Mouse (Mus musculus): ENCODE measurements around the gene Fam122c. TPM values are rescaled to one million over a fixed set of nuclear protein-coding genes. Genes with fewer than 3 reads are reported as not detected.
"Not testable (repeated sequence)": the region's sequence is repeated elsewhere in the genome, so short reads cannot be mapped to it uniquely, and the experiment has no call there.

Gene Fam122c
- polyA plus RNA-seq, 1 experiment from 2014 or later: not detected

GRCm38 (mm10) chrX:53271628-53272027, 1.6 kb upstream of the Fam122c start:
- WGBS: 75% methylated on average over 3 of the region's 3 CpGs
- H3K27me3 ChIP-seq; H3K4me1 ChIP-seq; H3K4me2 ChIP-seq; H3K9ac ChIP-seq; ATAC-seq (ENCODE audit: borderline replicate concordance, extremely low read depth, low FRiP score, low TSS enrichment); H3K27ac ChIP-seq; H3K9me3 ChIP-seq; H3K36me3 ChIP-seq; H3K4me3 ChIP-seq: not testable (repeated sequence)

GRCm38 (mm10) chrX:53287924-53288323, 14.7 kb downstream of the Fam122c start:
- H3K4me3 ChIP-seq: no peak overlapping the region
- no peaks in the 10 kb centered on the region for H3K9me3 ChIP-seq
- H3K27me3 ChIP-seq: no peaks in the 10 kb centered on the region
- no peak overlapping the region for H3K27ac ChIP-seq
- no peak overlapping the region for H3K9ac ChIP-seq
- H3K4me1 ChIP-seq: no peaks in the 10 kb centered on the region
- H3K36me3 ChIP-seq: no peaks in the 10 kb centered on the region
- no peak overlapping the region for H3K4me2 ChIP-seq
- WGBS: 51% methylated on average over 5 of the region's 5 CpGs
- ATAC-seq (ENCODE audit: borderline replicate concordance, extremely low read depth, low FRiP score, low TSS enrichment): peak; percentile 75; the same call in 1 of the 2 replicates

- no peak for ATAC-seq (ENCODE audit: borderline replicate concordance, extremely low read depth, low FRiP score, low TSS enrichment)
- no peak overlapping the region for H3K4me3 ChIP-seq
- no peak overlapping the region for H3K4me2 ChIP-seq
- H3K9me3 ChIP-seq: no peaks in the 10 kb centered on the region
- H3K27me3 ChIP-seq: no peaks in the 10 kb centered on the region
- H3K36me3 ChIP-seq: no peaks in the 10 kb centered on the region
- H3K9ac ChIP-seq: no peak overlapping the region
- H3K4me1 ChIP-seq: peaks cover 6% of the 10 kb centered on the region
- H3K27ac ChIP-seq: no peak overlapping the region
- WGBS: 59% methylated on average over 2 of the region's 2 CpGs
Observed at GRCm38 (mm10) chrX:53320564-53320963, 47.3 kb downstream of the Fam122c start.

- no peak overlapping the region for H3K4me2 ChIP-seq
- H3K4me3 ChIP-seq: no peak overlapping the region
- no peak for ATAC-seq (ENCODE audit: borderline replicate concordance, extremely low read depth, low FRiP score, low TSS enrichment)
- no peaks in the 10 kb centered on the region for H3K27me3 ChIP-seq
- H3K27ac ChIP-seq: no peak overlapping the region
- peaks cover 6% of the 10 kb centered on the region for H3K4me1 ChIP-seq
- H3K9ac ChIP-seq: no peak overlapping the region
- no peaks in the 10 kb centered on the region for H3K9me3 ChIP-seq
- H3K36me3 ChIP-seq: no peaks in the 10 kb centered on the region
- WGBS: 56% methylated on average over 4 of the region's 4 CpGs
Observed at GRCm38 (mm10) chrX:53321111-53321510, 47.9 kb downstream of the Fam122c start.

GRCm38 (mm10) chrX:53330396-53330795, 57.2 kb downstream of the Fam122c start:
- no peaks in the 10 kb centered on the region for H3K27me3 ChIP-seq
- ATAC-seq (ENCODE audit: borderline replicate concordance, extremely low read depth, low FRiP score, low TSS enrichment): no peak
- no peaks in the 10 kb centered on the region for H3K4me1 ChIP-seq
- no peaks in the 10 kb centered on the region for H3K36me3 ChIP-seq
- no peaks in the 10 kb centered on the region for H3K9me3 ChIP-seq
- no peak overlapping the region for H3K9ac ChIP-seq
- H3K4me3 ChIP-seq: no peak overlapping the region
- 79% methylated on average over 4 of the region's 4 CpGs for WGBS
- no peak overlapping the region for H3K4me2 ChIP-seq
- H3K27ac ChIP-seq: no peak overlapping the region

GRCm38 (mm10) chrX:53337355-53337754, 64.1 kb downstream of the Fam122c start:
- Histone ChIP-seq H3K27ac (no peak overlapping the region), H3K4me3 (no peak overlapping the region), H3K9ac (no peak overlapping the region), H3K4me2 (no peak overlapping the region), H3K27me3 (no peaks in the 10 kb centered on the region), H3K36me3 (no peaks in the 10 kb centered on the region), H3K9me3 (no peaks in the 10 kb centered on the region), H3K4me1 (no peaks in the 10 kb centered on the region)
- no peak for ATAC-seq (ENCODE audit: borderline replicate concordance, extremely low read depth, low FRiP score, low TSS enrichment)

- Histone ChIP-seq H3K9ac (no peak overlapping the region), H3K27me3 (no peaks in the 10 kb centered on the region), H3K4me2 (no peak overlapping the region), H3K4me3 (no peak overlapping the region), H3K36me3 (no peaks in the 10 kb centered on the region), H3K4me1 (no peaks in the 10 kb centered on the region), H3K27ac (no peak overlapping the region), H3K9me3 (no peaks in the 10 kb centered on the region)
- WGBS: 68% methylated on average over 2 of the region's 2 CpGs
- ATAC-seq (ENCODE audit: borderline replicate concordance, extremely low read depth, low FRiP score, low TSS enrichment): no peak
Observed at GRCm38 (mm10) chrX:53341531-53341930, 68.3 kb downstream of the Fam122c start.

- H3K9me3 ChIP-seq: no peaks in the 10 kb centered on the region
- no peak overlapping the region for H3K4me3 ChIP-seq
- no peak for ATAC-seq (ENCODE audit: borderline replicate concordance, extremely low read depth, low FRiP score, low TSS enrichment)
- 0 out of 2 replicates have a peak, but pooled peaks cover 7% of the 10 kb centered on the region for H3K36me3 ChIP-seq
- no peaks in the 10 kb centered on the region for H3K27me3 ChIP-seq
- H3K4me1 ChIP-seq: no peaks in the 10 kb centered on the region
- no peak overlapping the region for H3K4me2 ChIP-seq
- no peak overlapping the region for H3K27ac ChIP-seq
- WGBS: 87% methylated on average over 4 of the region's 4 CpGs
- H3K9ac ChIP-seq: no peak overlapping the region
Observed at GRCm38 (mm10) chrX:53348374-53348773, 75.2 kb downstream of the Fam122c start.

GRCm38 (mm10) chrX:53364668-53365383, 91.6 kb downstream of the Fam122c start:
- Histone ChIP-seq H3K4me1 (no peaks in the 10 kb centered on the region; the same call in 1 of the 2 replicates), H3K36me3 (no peaks in the 10 kb centered on the region), H3K4me3 (no peak overlapping the region), H3K9me3 (no peaks in the 10 kb centered on the region), H3K27me3 (no peaks in the 10 kb centered on the region), H3K27ac (no peak overlapping the region), H3K9ac (no peak overlapping the region), H3K4me2 (no peak overlapping the region)
- 80% methylated on average over 7 of the region's 7 CpGs for WGBS
- no peak for ATAC-seq (ENCODE audit: borderline replicate concordance, extremely low read depth, low FRiP score, low TSS enrichment)

- H3K36me3 ChIP-seq: no peaks in the 10 kb centered on the region
- H3K4me1 ChIP-seq: no peaks in the 10 kb centered on the region; the same call in 1 of the 2 replicates
- H3K4me3 ChIP-seq: peak overlapping the region; percentile 58
- whole genome bisulfite sequencing: 17% methylated on average over 25 of the region's 25 CpGs
- peak overlapping the region; percentile 78 for H3K27ac ChIP-seq
- H3K9me3 ChIP-seq: no peaks in the 10 kb centered on the region
- ATAC-seq (ENCODE audit: borderline replicate concordance, extremely low read depth, low FRiP score, low TSS enrichment): peak; percentile 63
- peak overlapping the region; percentile 62 for H3K4me2 ChIP-seq
- no peaks in the 10 kb centered on the region for H3K27me3 ChIP-seq
- H3K9ac ChIP-seq: peak overlapping the region; percentile 63
Observed at GRCm38 (mm10) chrX:53369534-53370365, 96.5 kb downstream of the Fam122c start.

GRCm38 (mm10) chrX:53370366-53370740, 97.1 kb downstream of the Fam122c start, which contains the start of gene Mospd1:
Gene Mospd1 (minus strand): TSS chrX:53370502.
- H3K9me3 ChIP-seq: no peaks in the 10 kb centered on the region
- 24% methylated on average over 7 of the region's 15 CpGs for whole genome bisulfite sequencing
- no peaks in the 10 kb centered on the region for H3K27me3 ChIP-seq
- H3K4me2 ChIP-seq: peak within 1 kb of the TSS; percentile 62
- peak; percentile 97 for ATAC-seq (ENCODE audit: borderline replicate concordance, extremely low read depth, low FRiP score, low TSS enrichment)
- H3K27ac ChIP-seq: peak within 1 kb of the TSS; percentile 78
- peak within 1 kb of the TSS; percentile 63 for H3K9ac ChIP-seq
- peak within 1 kb of the TSS; percentile 58 for H3K4me3 ChIP-seq
- no peaks in the 10 kb centered on the region; the same call in 1 of the 2 replicates for H3K4me1 ChIP-seq
- no peaks in the 10 kb centered on the region for H3K36me3 ChIP-seq
